28 mouse cellular contexts compared by ENCODE assay signal in the genomic region with DNA sequence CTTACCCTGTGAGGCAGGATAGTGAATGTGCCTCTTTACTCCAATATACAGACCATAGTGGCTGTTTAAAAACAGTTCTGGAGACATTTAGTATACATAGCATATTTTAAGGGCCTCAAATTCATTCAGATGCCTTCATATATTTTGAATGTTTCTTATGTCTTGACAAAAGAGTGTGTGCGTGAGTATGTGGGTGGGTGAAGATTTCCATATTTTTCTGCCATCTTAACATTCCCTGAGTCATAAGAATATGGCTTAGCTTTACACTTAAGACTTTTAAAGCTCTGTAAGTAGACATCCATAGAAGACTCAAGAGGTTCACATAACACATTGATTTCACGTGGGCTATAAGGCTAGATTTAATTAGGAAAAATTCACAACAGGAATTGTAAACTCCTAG.
"Had no signal": no experiment of that assay in that cellular context is flagged by ENCODE, and none has a peak within 500 bp of the region (broad histone marks: within the 10 kb centered on the region; RNA-seq: fewer than 3 reads in every experiment).

No protein-coding gene starts in this region.

- H3K9me3 ChIP-seq: embryonic facial prominence, embryonic 10.5 days; embryonic facial prominence, embryonic 12.5 days; embryonic facial prominence, embryonic 13.5 days; embryonic facial prominence, embryonic 15.5 days; forebrain, embryonic 10.5 days; forebrain, embryonic 13.5 days; forebrain, embryonic 15.5 days had no signal

- H3K4me2 ChIP-seq: embryonic facial prominence, embryonic 12.5 days; embryonic facial prominence, embryonic 13.5 days; embryonic facial prominence, embryonic 15.5 days; forebrain, embryonic 13.5 days; forebrain, embryonic 15.5 days had no signal

- H3K27ac ChIP-seq: embryonic facial prominence, embryonic 10.5 days; embryonic facial prominence, embryonic 12.5 days; embryonic facial prominence, embryonic 13.5 days; embryonic facial prominence, embryonic 15.5 days; forebrain, embryonic 10.5 days; forebrain, embryonic 13.5 days; forebrain, embryonic 15.5 days; gastrocnemius, adult 2 months; heart, adult 2 months had no signal

- H3K36me3 ChIP-seq: embryonic facial prominence, embryonic 10.5 days; embryonic facial prominence, embryonic 12.5 days; embryonic facial prominence, embryonic 13.5 days; embryonic facial prominence, embryonic 15.5 days; forebrain, embryonic 10.5 days; forebrain, embryonic 15.5 days had no signal

- H3K9ac ChIP-seq: embryonic facial prominence, embryonic 12.5 days; embryonic facial prominence, embryonic 13.5 days; embryonic facial prominence, embryonic 15.5 days; forebrain, embryonic 13.5 days; forebrain, embryonic 15.5 days; forebrain, postnatal 0 days had no signal

- ATAC-seq: forebrain, embryonic 13.5 days; forebrain, embryonic 14.5 days; forebrain, embryonic 15.5 days; forebrain, embryonic 16.5 days; forebrain, postnatal 0 days had no signal

- H3K4me3 ChIP-seq: embryonic facial prominence, embryonic 10.5 days; embryonic facial prominence, embryonic 12.5 days; embryonic facial prominence, embryonic 13.5 days; embryonic facial prominence, embryonic 15.5 days; erythroblast, embryonic 14.5 days; forebrain, embryonic 10.5 days; forebrain, embryonic 13.5 days; forebrain, embryonic 15.5 days; gastrocnemius, adult 2 months; heart, adult 2 months had no signal

- DNase-seq: cerebellum, adult 2 months; cerebellum, adult 8-10 months; cerebellum, adult 9-10 months; cerebellum, adult 9-11 months; cerebellum, postnatal 10 days; cerebellum, postnatal 14 days; cerebellum, postnatal 25 days; cerebellum, postnatal 36 days; embryo, embryonic 11 days; forebrain, postnatal 0 days; gastrocnemius, adult 2 months; gastrocnemius, postnatal 10 days; gastrocnemius, postnatal 14 days; gastrocnemius, postnatal 25 days; gastrocnemius, postnatal 36 days; heart, adult 11 months; heart, adult 18-20 months; heart, adult 2 months had no signal

- H3K27me3 ChIP-seq: embryonic facial prominence, embryonic 12.5 days; forebrain, embryonic 13.5 days; forebrain, embryonic 15.5 days had no signal

- H3K4me1 ChIP-seq: embryonic facial prominence, embryonic 10.5 days; embryonic facial prominence, embryonic 12.5 days; embryonic facial prominence, embryonic 13.5 days; embryonic facial prominence, embryonic 15.5 days; forebrain, embryonic 10.5 days; forebrain, embryonic 13.5 days; forebrain, embryonic 15.5 days had no signal
